Mouse (Mus musculus) CH12.LX (cell line): ENCODE results near the gene Alox12b. TPM values are rescaled to one million over a fixed set of nuclear protein-coding genes. Genes with fewer than 3 reads are reported as not detected.

Source experiments
- DNase-seq: peaks from one replicate; pipeline ENCODE4 v3.0.0-alpha.2; 2013; ENCODE audit errors: extremely low read depth
- H3K27ac ChIP-seq: 2 replicates; pipeline ENCODE4 v1.5.1; 2012; ENCODE audit warnings: low read depth, mild to moderate bottlenecking, control low read depth, moderate library complexity; ENCODE audit not compliant: insufficient read depth
- H3K27me3 ChIP-seq: replicated peaks from 2 replicates; pipeline ENCODE3; 2012; ENCODE audit warnings: inconsistent platforms
- H3K36me3 ChIP-seq, 2 experiments: replicated peaks in 1 of 2; 2 replicates each; pipeline versions ENCODE3 to v1.6.1; 2012; ENCODE audit warnings: inconsistent platforms in 1 of 2, low read length in 1 of 2, mild to moderate bottlenecking in 1 of 2, mixed read lengths in 1 of 2, moderate library complexity in 1 of 2; ENCODE audit not compliant: control insufficient read depth in 1 of 2, insufficient read depth in 1 of 2
- H3K4me1 ChIP-seq, 2 experiments: 2 replicates each; pipeline ENCODE4 v1.6.1; 2012; ENCODE audit warnings: inconsistent platforms in 1 of 2, moderate library complexity in 1 of 2; ENCODE audit not compliant: insufficient read depth in 2 of 2, control insufficient read depth in 1 of 2
- H3K4me2 ChIP-seq: 2 replicates; pipeline ENCODE4 v1.6.1; 2012; ENCODE audit warnings: low read depth, mild to moderate bottlenecking, control low read depth; ENCODE audit not compliant: poor library complexity, insufficient read depth, severe bottlenecking
- H3K4me3 ChIP-seq, 3 experiments: fragments of 150-350 bp in 1 of 3; sonication (generic) in 1 of 3; replicated peaks in 1 of 3; 2 replicates each; pipeline versions ENCODE3 to v1.5.1; 2011 to 2012; ENCODE audit warnings: low read depth in 2 of 3, low read length in 2 of 3, mild to moderate bottlenecking in 2 of 3, moderate library complexity in 2 of 3, control low read depth in 1 of 3, improper control_type of control experiment in 1 of 3, inconsistent platforms in 1 of 3, mixed read lengths in 1 of 3; ENCODE audit not compliant: poor library complexity in 1 of 3
- H3K79me2 ChIP-seq: replicated peaks from 2 replicates; pipeline ENCODE4 v1.6.1; 2012; ENCODE audit warnings: mild to moderate bottlenecking, moderate library complexity; ENCODE audit not compliant: control insufficient read depth, poor library complexity, insufficient read depth, severe bottlenecking; ENCODE audit errors: extremely low read depth
- H3K9ac ChIP-seq: 2 replicates; pipeline ENCODE4 v1.6.1; 2012; ENCODE audit warnings: low read depth, mild to moderate bottlenecking, control low read depth, moderate library complexity; ENCODE audit not compliant: insufficient read depth
- H3K9me3 ChIP-seq: replicated peaks from 2 replicates; pipeline ENCODE3; 2012; ENCODE audit warnings: low read length, inconsistent platforms, mixed read lengths
- CHD1 ChIP-seq: IDR thresholded peaks from 2 replicates; pipeline ENCODE4 v1.6.1; 2012; ENCODE audit warnings: low read depth, low read length, improper control_type of control experiment, inconsistent platforms
- CHD2 ChIP-seq: IDR thresholded peaks from 2 replicates; pipeline ENCODE4 v1.6.1; 2011; ENCODE audit warnings: low read length, improper control_type of control experiment
- CTCF ChIP-seq, 2 experiments: IDR thresholded peaks in 1 of 2; conservative IDR thresholded peaks in 1 of 2; 2 replicates each; pipeline ENCODE4 v1.5.1; 2011 to 2012; ENCODE audit warnings: low read depth in 2 of 2, low read length in 2 of 2, improper control_type of control experiment in 1 of 2, inconsistent platforms in 1 of 2, mild to moderate bottlenecking in 1 of 2, moderate library complexity in 1 of 2
- E2F4 ChIP-seq: IDR thresholded peaks from 2 replicates; pipeline ENCODE4 v1.6.1; 2011; ENCODE audit warnings: low read depth, low read length, improper control_type of control experiment; ENCODE audit not compliant: insufficient replicate concordance
- ELF1 ChIP-seq: IDR thresholded peaks from 2 replicates; pipeline ENCODE4 v1.6.1; 2014; ENCODE audit warnings: low read depth, mild to moderate bottlenecking, inconsistent platforms, low read length, improper control_type of control experiment
- EP300 ChIP-seq: IDR thresholded peaks from 2 replicates; pipeline ENCODE4 v1.6.1; 2011; ENCODE audit warnings: low read length, improper control_type of control experiment
- ETS1 ChIP-seq: conservative IDR thresholded peaks from 2 replicates; pipeline ENCODE4 v1.6.1; 2012; ENCODE audit warnings: low read depth, mild to moderate bottlenecking, inconsistent platforms, low read length, improper control_type of control experiment, moderate library complexity
- GABPA ChIP-seq: IDR thresholded peaks from 2 replicates; pipeline ENCODE4 v1.6.1; 2012; ENCODE audit warnings: low read depth, low read length, improper control_type of control experiment, inconsistent platforms; ENCODE audit not compliant: insufficient replicate concordance
- HCFC1 ChIP-seq: IDR thresholded peaks from 2 replicates; pipeline ENCODE4 v1.6.1; 2012; ENCODE audit warnings: low read depth, mild to moderate bottlenecking, inconsistent platforms, low read length, improper control_type of control experiment
- IRF4 ChIP-seq: IDR thresholded peaks from 2 replicates; pipeline ENCODE4 v1.6.1; 2014; ENCODE audit warnings: low read depth, mild to moderate bottlenecking, inconsistent platforms, low read length, improper control_type of control experiment
- JUN ChIP-seq: IDR thresholded peaks from 2 replicates; pipeline ENCODE4 v1.6.1; 2011; ENCODE audit warnings: low read depth, mild to moderate bottlenecking, low read length, improper control_type of control experiment, moderate library complexity; ENCODE audit not compliant: insufficient read depth
- JUND ChIP-seq: conservative IDR thresholded peaks from 2 replicates; pipeline ENCODE4 v1.6.1; 2011; ENCODE audit warnings: low read depth, low read length, improper control_type of control experiment
- KAT2A ChIP-seq: IDR thresholded peaks from 2 replicates; pipeline ENCODE4 v1.6.1; 2012; ENCODE audit warnings: low read length, improper control_type of control experiment, inconsistent platforms; ENCODE audit not compliant: insufficient replicate concordance
- MAFK ChIP-seq: IDR thresholded peaks from 2 replicates; pipeline ENCODE4 v1.6.1; 2011; ENCODE audit warnings: low read length, improper control_type of control experiment; ENCODE audit not compliant: insufficient replicate concordance
- MAX ChIP-seq: IDR thresholded peaks from 2 replicates; pipeline ENCODE4 v1.6.1; 2011; ENCODE audit warnings: low read length, improper control_type of control experiment
- MAZ ChIP-seq: IDR thresholded peaks from 2 replicates; pipeline ENCODE4 v1.6.1; 2012; ENCODE audit warnings: low read depth, mild to moderate bottlenecking, inconsistent platforms, low read length, improper control_type of control experiment, moderate library complexity
- MEF2A ChIP-seq: IDR thresholded peaks from 2 replicates; pipeline ENCODE4 v1.6.1; 2014; ENCODE audit warnings: low read depth, mild to moderate bottlenecking, inconsistent platforms, low read length, improper control_type of control experiment, borderline replicate concordance
- MYC ChIP-seq: IDR thresholded peaks from 2 replicates; pipeline ENCODE4 v1.6.1; 2011; ENCODE audit warnings: low read depth, mild to moderate bottlenecking, improper control_type of control experiment, low read length
- NELFE ChIP-seq: IDR thresholded peaks from 2 replicates; pipeline ENCODE4 v1.6.1; 2011; ENCODE audit warnings: low read depth, low read length, improper control_type of control experiment
- NRF1 ChIP-seq: IDR thresholded peaks from 2 replicates; pipeline ENCODE4 v1.6.1; 2014; ENCODE audit warnings: low read depth, mild to moderate bottlenecking, inconsistent platforms, low read length, improper control_type of control experiment, moderate library complexity
- POLR2A ChIP-seq: IDR thresholded peaks from 2 replicates; pipeline ENCODE4 v1.6.1; 2011; ENCODE audit warnings: low read depth, mild to moderate bottlenecking, improper control_type of control experiment, low read length
- POLR2AphosphoS2 ChIP-seq: IDR thresholded peaks from 2 replicates; pipeline ENCODE4 v1.6.1; 2011; ENCODE audit warnings: low read depth, low read length, improper control_type of control experiment
- RAD21 ChIP-seq: IDR thresholded peaks from 2 replicates; pipeline ENCODE4 v1.6.1; 2011; ENCODE audit warnings: low read depth, mild to moderate bottlenecking, low read length, improper control_type of control experiment, moderate library complexity
- RCOR1 ChIP-seq: conservative IDR thresholded peaks from 2 replicates; pipeline ENCODE4 v1.6.1; 2012; ENCODE audit warnings: low read depth, mild to moderate bottlenecking, inconsistent platforms, low read length, improper control_type of control experiment
- SIN3A ChIP-seq: IDR thresholded peaks from 2 replicates; pipeline ENCODE4 v1.6.1; 2012; ENCODE audit warnings: low read length, improper control_type of control experiment, inconsistent platforms
- TBP ChIP-seq: conservative IDR thresholded peaks from 2 replicates; pipeline ENCODE4 v1.6.1; 2011; ENCODE audit warnings: low read depth, low read length, improper control_type of control experiment
- TCF12 ChIP-seq: IDR thresholded peaks from 2 replicates; pipeline ENCODE4 v1.6.1; 2014; ENCODE audit warnings: low read depth, mild to moderate bottlenecking, inconsistent platforms, low read length, improper control_type of control experiment
- UBTF ChIP-seq: IDR thresholded peaks from 2 replicates; pipeline ENCODE4 v1.6.1; 2012; ENCODE audit warnings: low read depth, mild to moderate bottlenecking, inconsistent platforms, low read length, improper control_type of control experiment, moderate library complexity
- USF1 ChIP-seq: IDR thresholded peaks from 2 replicates; pipeline ENCODE4 v1.6.1; 2014; ENCODE audit warnings: low read depth, mild to moderate bottlenecking, inconsistent platforms, low read length, improper control_type of control experiment
- USF2 ChIP-seq: conservative IDR thresholded peaks from 2 replicates; pipeline ENCODE4 v1.6.1; 2011; ENCODE audit warnings: low read depth, low read length, improper control_type of control experiment
- ZC3H11A ChIP-seq: IDR thresholded peaks from 2 replicates; pipeline ENCODE4 v1.6.1; 2012; ENCODE audit warnings: low read depth, mild to moderate bottlenecking, inconsistent platforms, low read length, improper control_type of control experiment
- ZKSCAN1 ChIP-seq: IDR thresholded peaks from 2 replicates; pipeline ENCODE4 v1.6.1; 2012; ENCODE audit warnings: low read depth, inconsistent platforms, low read length, improper control_type of control experiment, borderline replicate concordance
- ZMIZ1 ChIP-seq: IDR thresholded peaks from 2 replicates; pipeline ENCODE4 v1.6.1; 2012; ENCODE audit warnings: low read depth, mild to moderate bottlenecking, inconsistent platforms, low read length, improper control_type of control experiment
- ZNF384 ChIP-seq: IDR thresholded peaks from 2 replicates; pipeline ENCODE4 v1.6.1; 2012; ENCODE audit warnings: low read depth, low read length, improper control_type of control experiment, inconsistent platforms
- dilution Hi-C: fragments of 300-500 bp; cut with MboI; formaldehyde crosslinking; loops from 2 replicates; pipeline ENCODE4 v1.14.3; 2020; ENCODE audit warnings: low sequenced_read_pairs; ENCODE audit not compliant: extremely low pct_unique_long_range_greater_than_20kb, extremely low pct_ligation_motif_present
- in situ Hi-C: fragments of 300-500 bp; cut with MboI; formaldehyde crosslinking; loops from 3 replicates; pipeline ENCODE4 v1.14.3; 2019; ENCODE audit warnings: low sequenced_read_pairs, low pct_ligation_motif_present, low pct_unique_long_range_greater_than_20kb, mixed read lengths
- polyA plus RNA-seq: library from polyadenylated mRNA; unstranded; fragments of >175 nt; gene quantifications from 2 replicates; pipeline ENCODE4 v1.2.1, GENCODE M21; 2012; ENCODE audit warnings: low read depth; ENCODE audit not compliant: insufficient read length
- total RNA-seq, 2 experiments: library from RNA; depleted of rRNA; stranded (reverse); fragments of 300-350 nt in 1 of 2; fragments of >200 nt in 1 of 2; gene quantifications; 2 replicates each; pipeline ENCODE4 v1.2.3; 2012 to 2014

The Alox12b gene
- total and polyA plus RNA-seq, 3 experiments = not detected

GRCm38 (mm10) chr11:69122336-69122951 is 34.3 kb upstream of the Alox12b start, which contains the start of gene 9130213A22Rik (continued):
- TF ChIP-seq ZKSCAN1 (no peak), GABPA (no peak), USF1 (no peak), EP300 (no peak), JUND (no peak), CHD1 (peak; percentile 70; the same call in 1 of the 2 replicates), MAZ (peak; percentile 74), E2F4 (no peak), ETS1 (no peak), IRF4 (0 out of 2 replicates have a peak, but pooled peaks have one; percentile 9), ZNF384 (peak; percentile 5; the same call in 1 of the 2 replicates)

- peak overlapping the region; percentile 78 for H3K4me2 ChIP-seq
- H3K36me3 ChIP-seq = no peaks in the 10 kb centered on the region
- peak overlapping the region; percentile 69 to 97 (median 76) for H3K4me3 ChIP-seq
- no peaks in the 10 kb centered on the region for H3K9me3 ChIP-seq
- peak overlapping the region; percentile 65; the same call in 1 of the 2 replicates for H3K27ac ChIP-seq
- H3K79me2 ChIP-seq = no peaks in the 10 kb centered on the region
- peak; percentile 95 for DNase-seq
- in situ Hi-C loops (no loop called here), dilution Hi-C loops (no loop called here)
- H3K9ac ChIP-seq = peak overlapping the region; percentile 68
- peaks cover 61% of the 10 kb centered on the region for H3K27me3 ChIP-seq
- H3K4me1 ChIP-seq = peaks cover 3 to 46% of the 10 kb centered on the region in 2 experiments
- TF ChIP-seq SIN3A (peak; percentile 76), POLR2AphosphoS2 (no peak), ZC3H11A (no peak), ELF1 (peak; percentile 93), USF1 (no peak), E2F4 (peak; percentile 67; the same call in 1 of the 2 replicates), MYC (peak; percentile 15; the same call in 1 of the 2 replicates), RAD21 (no peak), MAX (no peak; the same call in none of the 2 replicates), JUN (no peak), ETS1 (no peak), TBP (peak; percentile 98), CTCF (conservative IDR thresholded peaks at IDR 0.05 in 1 of 2, IDR thresholded peaks at IDR 0.05 in 1 of 2; ENCODE audit: low read depth in 2 of 2, low read length in 2 of 2) (peak in 1 of 2 experiments; percentile 2; a peak in 1 of 4 replicates), NRF1 (peak; percentile 53; the same call in 1 of the 2 replicates), ZNF384 (peak; percentile 65), KAT2A (peak; percentile 87; the same call in 1 of the 2 replicates), MAFK (peak; percentile 95), USF2 (no peak), TCF12 (no peak), HCFC1 (peak; percentile 61; the same call in 1 of the 2 replicates), GABPA (no peak), NELFE (0 out of 2 replicates have a peak, but pooled peaks have one; percentile 7), UBTF (no peak), RCOR1 (no peak), CHD2 (no peak; the same call in 1 of the 2 replicates), ZKSCAN1 (no peak), POLR2A (peak; percentile 30; the same call in 1 of the 2 replicates), MEF2A (0 out of 2 replicates have a peak, but pooled peaks have one; percentile 47), ZMIZ1 (no peak)
Measured at GRCm38 (mm10) chr11:69123056-69123692, 33.6 kb upstream of the Alox12b start.
